Mouse (Mus musculus) right cerebral cortex, postnatal 36 days (tissue): Measurements from ENCODE around the gene Sema4b.

ENCODE experiments used
- DNase-seq, 2 experiments: peaks; one replicate each; pipeline ENCODE4 v3.0.0; 2022; ENCODE audit warnings: low spot score in 2 of 2, mixed read lengths in 1 of 2

Sema4b gene

DNA sequence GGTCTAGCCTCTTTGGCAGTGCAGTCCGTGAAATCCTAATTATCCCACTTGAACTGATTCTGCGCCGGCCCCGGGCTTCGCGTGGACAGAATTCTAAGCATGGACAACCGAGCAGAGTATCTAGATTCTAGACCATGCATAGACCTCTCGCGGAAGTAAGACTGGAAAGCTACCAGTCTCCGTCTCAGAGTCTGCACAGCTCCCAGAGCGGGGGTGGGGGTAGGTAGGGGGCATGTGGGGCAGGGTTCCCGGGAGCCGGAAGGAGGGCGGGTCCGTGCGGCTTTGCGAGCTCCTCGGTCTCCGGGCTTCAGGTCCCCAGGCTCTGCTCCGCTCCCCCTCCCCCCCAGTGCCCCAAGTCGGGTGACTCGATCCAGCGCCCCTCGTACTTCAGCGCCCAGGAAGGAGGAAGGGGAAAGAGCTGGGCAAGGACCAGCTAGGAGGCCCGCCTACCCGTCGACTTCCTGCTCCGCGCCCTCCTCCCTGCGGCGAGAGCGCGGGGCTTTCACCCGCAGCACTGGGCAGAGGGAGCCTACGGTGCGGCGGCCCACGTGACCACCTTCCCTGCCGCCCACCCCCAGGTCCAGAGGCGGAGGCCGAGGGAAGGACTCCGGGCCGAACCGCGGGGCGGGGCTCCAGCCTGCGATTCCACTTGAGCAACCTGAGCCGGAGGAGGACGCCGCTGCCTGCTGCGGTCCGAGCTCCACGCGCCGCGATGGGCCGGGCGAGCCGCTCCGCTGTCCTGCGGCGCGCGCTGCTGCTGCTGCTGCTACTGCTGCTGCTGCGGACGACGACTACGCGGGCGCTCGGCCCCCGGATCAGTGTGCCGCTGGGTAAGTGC, 11.5 kb downstream of the Sema4b start:
- peak; percentile 75 to 79 for DNase-seq

DNA sequence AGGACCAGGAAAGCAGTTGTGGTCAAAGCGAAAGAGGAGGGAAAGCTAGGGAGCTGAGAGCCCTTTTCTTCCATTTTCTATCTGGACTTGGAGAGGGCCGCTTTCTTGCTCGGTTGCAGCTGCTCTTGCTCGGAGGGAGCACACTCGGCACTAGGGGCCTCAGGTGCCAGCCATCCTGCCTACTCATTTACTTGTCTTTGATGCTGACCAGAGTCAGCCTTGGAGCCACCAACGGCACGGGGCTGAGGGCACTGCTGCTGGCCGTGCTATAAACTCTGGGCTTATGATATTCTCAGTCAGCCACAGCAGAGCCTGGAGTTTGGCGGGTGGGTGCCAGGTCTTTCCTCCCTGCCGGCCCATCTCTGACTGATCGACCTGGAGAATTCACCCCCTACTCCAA, 12.2 kb downstream of the Sema4b start:
- DNase-seq, result no peak

DNA sequence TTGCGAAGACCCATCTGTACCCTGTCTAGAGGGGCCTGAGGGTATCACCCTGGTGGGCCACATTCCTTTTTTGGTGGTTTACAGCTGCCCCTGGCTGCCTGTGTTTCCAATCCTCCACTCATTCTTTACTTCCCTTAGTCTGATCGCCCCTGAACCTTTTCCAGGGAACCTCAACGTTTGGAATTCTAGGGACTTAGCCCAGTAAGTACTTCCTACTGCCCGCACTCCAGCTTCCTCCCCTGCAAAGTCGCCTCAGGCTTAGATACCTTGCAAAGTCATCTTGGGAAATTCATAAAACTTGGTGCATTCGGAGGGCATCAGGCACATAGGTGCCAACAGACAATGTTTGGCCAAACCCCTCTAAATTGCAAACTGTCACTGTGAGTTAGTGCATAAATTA, 12.6 kb downstream of the Sema4b start:
- DNase-seq, result no peak

DNA sequence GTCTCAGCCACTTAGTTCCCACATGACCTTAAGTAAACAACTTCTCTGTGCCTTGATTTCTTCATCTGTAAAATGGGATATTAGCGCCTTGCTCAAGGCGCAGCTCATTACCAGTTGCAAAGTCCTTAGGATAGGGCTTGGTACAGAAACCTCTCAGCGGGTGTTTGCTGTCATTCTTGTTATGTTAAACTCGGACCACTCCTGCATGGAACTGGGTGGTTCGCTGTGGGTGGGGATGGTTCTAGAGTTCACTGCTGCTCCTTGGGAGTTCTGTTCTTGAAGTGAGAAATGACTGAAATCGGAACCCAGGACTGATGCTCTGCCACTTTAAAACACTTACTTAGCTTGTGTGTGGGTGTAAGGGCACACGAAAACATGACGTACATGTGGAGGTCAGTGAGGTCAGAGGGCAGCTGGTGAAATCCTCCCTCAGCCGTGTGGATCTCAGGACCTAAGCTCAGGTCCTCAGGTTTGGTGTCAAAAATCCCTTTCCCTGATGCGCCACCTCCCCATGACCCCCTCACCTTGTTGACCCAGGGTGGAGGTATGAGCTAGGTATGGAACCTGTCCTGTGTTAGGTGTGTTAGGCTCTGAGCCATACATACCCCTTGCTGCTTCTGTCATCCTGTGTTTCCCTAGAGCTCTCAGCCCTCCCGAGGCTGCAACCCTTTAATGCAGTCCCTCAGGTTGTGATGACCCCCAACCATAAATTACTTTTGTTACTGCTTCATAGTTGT, 13.4 kb downstream of the Sema4b start:
- DNase-seq, result no peak

DNA sequence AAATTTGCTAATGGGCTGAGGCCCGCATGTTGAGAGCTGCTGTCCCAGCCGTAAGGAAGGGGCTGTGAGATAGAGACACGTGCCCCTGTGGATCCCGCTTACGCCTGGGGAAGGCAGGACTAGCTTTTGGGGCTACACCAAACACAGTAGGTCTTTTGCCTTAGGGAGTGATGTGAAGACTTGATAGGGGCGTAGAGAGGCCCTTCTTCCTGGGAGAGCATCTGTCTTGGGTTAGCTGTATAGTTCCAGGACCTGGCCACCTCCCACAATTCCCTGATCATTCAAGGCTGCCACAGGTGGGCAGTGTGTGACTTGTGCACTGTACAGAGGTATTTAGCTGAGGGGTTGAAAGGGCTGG, 13.9 kb downstream of the Sema4b start:
- no peak for DNase-seq

DNA sequence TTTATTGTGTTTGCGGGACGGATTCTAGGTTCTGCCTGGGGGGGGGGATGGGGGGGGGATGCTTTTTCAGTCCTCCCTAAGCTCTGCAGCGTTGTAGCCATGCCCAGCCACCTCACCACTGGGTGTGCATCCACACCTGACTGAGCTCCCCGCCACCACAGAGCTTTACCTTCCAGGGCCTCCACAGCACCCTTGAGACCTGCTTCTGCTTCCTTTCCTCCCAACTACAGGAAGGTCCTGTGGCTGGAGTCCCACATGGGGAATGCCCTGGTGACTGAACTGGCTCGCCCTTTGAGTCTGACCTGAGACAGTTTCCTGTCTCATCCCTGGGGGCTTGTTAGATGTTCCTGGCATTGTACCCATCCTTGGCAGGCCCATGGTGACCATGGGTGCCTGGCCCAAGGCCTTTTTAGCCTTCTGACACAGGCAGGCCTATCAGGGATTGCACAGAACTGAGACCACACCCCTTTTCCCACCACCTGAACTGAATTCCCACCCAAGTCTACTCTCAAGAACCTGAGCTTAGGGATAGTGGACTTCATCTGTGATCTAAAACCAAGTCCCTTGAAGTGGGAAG, 14.4 kb downstream of the Sema4b start:
- no peak for DNase-seq

DNA sequence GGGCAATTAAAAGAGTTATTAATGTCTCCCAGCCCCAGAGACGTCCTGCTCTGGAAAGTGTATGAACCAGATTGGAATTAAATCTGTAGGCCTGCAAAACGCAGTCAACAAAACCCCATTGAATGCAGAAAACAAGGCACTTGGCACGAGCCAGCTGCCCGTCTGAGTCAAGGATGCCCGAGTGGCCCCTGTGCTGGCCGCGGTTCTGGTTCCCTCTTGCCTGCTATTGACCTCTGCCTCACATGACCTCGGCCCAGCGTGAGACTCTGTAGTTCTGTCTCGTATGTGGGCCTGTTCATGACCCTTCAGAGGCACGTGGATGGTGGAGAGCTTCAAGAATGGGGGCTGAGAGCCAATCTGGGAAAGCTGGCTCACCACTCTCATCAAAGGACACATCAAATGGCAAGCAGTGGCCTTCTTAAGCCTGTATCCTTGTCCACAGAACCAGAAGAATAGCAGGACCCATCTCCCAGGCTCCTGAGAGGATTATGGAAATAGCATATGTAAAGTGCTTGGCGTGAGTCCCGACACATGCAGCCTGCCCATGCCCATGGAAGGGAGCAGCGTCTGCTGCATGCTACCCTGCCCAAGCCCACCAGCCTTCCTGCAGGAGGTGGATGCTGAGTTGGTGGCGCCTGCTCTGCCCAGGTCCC, 15.4 kb downstream of the Sema4b start:
- DNase-seq, result no peak

DNA sequence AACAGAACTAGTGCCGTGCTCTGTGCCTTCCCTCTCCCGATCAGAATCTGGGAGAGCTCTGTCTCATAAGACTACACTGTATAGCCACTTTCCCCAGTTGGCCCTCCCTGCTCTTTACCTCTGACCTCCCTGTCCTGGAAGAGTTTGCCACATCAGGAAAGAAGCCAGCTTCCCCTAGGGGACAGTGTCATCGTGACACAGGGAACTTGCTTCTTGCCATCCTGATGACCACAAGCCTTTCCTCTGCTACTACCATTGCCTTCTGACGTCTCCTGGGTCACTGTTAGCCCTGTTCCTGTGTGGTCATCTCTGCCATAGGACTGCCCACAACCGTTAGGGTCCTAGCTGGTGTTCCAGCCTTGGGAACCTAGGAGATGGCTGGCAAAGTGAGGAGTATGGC, 16.3 kb downstream of the Sema4b start:
- no peak for DNase-seq

DNA sequence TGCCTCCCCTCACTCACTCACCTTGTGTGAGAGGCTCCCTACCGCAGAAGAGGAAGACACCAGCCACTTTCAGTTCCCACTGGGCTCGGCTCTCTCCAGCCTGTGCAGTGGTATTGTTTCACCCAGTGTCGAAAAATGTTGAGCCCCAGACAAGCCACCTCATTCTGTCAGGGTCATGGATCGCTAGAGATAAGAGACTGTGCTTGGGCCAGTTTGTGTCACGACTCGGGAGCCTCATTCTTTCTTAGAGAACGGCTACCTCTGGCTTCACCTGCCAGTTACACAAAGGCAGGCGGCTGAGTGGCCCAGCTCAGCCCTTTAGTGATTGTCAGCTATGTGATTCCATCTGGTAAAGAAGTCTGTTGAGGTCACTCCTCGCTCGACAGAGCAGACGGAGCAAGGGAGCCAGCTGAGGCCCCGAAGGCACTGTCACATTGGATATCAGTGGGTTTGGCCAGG, 17.0 kb downstream of the Sema4b start:
- no peak for DNase-seq

DNA sequence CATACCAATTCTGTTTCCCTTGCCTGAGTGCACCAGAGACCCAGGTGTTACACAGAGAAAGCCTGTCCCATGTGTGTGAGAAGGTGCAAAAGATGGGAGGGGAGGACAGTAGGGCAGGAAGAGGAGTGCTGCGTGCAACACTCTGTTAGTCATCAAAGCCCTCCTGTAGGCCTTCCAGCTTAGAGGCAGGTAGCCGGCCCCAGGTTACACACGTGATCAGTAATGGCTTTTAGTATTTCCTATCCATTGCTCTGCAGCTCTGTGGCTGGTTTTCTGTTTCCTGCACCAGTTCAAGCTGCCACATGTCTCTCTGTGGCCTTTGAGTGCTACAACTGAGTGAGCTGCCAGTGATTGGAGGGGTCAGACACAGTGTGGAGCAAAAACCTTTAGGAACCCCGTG, 17.7 kb downstream of the Sema4b start:
- no peak for DNase-seq

DNA sequence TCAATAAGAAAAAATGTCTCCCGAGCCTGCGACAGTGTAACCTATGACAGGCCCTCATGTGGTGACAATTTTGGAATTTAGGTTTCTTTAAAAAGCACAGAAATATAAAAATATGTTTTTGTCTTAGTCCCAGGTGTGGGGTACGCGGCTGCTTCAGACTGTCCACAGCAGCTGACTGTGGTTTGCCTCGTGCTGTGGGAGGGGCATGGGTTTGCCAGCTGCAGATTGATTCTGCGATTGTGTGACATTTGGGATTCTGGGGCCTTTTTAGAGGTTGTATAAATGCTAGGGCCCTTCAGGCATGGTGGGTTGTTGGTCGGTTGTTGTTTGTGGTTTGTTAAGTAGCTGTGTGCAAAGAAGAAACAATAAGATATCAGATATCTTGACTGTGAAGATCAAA, 18.3 kb downstream of the Sema4b start:
- no peak for DNase-seq

DNA sequence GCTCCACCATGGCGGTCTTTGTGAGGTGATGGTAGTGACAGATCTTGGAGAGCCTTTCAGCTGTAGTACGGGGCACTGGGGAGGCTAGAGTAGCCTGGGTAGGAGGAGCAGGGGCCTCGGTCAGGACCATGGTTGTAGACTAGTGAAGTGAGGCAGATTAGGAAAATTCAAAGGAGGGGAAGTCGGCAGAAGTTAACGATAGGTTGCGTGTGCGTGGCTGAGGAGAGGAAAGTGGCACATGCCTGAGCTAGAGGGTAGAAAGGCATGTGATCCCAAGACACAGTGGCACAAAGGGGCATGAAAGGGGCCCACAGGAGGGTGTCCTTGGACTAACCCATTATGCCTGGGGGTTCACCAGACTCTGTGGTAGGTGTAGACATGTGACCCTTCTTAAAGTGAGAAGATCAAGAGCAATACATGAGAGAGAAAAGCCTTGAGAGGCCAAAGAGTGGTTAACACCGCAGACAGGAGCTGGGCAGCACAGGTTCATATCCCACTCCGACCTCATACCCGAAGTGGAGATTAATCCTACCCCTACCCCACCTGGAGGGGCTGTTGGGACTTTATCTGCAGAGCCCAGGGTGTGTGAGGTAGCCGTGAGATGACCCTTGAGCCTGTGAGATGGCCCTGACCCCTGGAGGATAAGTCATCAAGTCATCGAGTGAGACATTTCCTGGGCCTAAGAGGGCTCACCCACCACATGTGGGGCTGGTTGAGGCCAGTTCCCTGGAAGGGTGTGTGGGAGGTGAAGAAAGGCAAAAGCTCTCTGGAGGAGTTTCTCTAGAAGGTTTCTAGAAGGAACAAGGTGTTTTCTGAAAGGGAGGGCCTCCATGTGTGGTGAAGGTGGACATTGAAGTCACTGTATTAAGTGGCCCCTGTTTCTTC, 19.3 kb downstream of the Sema4b start:
- no peak for DNase-seq

DNA sequence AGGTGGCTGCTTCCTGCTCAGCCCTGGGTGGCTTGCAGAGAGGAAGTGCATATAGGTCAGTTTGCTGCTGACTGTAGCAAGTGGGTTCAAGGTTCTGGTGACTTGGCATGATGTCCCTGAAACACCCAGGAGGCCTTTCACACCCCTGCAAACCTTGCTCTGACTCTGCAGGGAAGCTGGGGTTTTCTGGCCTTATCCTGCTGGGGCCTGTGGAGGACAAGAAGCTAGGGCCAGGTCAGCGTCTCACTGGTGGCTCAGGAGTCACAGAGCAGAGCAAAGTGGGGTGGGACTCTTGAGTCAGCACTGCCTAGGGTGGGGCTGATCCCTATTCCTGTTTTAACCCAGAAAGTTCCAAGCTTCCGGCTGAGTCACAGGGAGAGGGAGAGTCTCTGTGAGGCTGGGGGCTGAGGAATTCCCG, 20.7 kb downstream of the Sema4b start:
- no peak for DNase-seq

DNA sequence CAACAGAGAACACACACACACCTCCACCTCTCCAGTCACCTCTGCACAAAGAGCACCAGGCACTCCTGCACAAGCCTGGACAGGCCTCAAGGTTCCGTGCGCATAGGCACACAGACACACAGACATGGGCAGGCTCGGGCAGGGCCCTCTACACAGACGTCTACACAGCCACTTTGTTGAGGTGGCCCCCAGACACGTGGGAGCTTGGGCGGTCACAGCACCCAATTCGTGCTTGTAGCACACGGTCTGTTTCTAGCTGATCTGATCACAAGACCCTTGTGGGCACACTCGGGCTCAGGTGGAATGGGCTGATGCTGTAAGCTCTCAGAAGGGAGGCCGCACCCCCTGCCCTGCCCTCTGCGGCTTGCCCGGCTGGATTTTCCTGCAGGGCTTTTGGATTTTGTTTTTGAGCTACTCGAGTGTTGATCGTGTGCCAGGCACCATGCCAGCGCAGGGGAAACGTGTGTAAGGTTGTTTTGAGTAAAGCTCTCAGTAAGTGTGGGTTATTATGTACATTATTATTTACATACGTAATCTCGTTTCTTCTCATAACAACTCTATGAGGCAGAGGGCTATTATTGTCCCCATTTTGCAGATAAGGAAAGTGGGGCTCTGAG, 21.5 kb downstream of the Sema4b start:
- no peak for DNase-seq

DNA sequence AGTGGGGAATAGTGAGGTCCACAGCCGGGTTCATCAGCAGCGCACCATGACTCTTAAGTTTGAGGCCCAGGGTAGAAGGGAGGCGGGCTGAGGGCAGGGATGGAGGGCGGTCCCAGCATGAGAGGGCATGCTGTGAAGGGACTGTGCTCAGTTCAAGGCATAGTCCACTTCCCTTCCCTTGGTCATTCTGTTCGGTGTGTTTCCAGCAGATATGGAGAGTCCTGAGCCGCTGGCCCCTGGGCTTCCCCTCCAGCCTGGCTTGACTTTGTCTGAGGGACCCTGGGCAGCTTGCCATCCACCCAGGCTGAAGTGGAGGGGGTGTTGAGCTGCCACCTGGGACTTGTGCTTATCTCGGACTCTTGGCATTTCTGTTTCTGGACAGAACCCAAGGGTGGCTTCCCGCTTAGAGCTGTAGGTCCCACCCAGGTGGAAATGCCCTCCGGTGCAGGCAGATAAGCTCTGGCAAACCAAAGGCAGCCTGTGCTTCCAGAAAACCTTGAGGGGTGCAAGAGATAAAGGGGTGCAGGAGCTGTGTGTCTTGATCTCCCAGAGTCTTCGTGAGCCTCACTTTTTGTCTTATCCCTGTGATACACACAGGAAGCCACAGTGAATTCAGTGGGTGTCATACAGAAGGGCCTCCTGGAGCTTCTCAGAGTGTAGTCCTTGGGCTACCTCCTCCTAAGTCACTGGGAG, 22.2 kb downstream of the Sema4b start:
- DNase-seq, result no peak

DNA sequence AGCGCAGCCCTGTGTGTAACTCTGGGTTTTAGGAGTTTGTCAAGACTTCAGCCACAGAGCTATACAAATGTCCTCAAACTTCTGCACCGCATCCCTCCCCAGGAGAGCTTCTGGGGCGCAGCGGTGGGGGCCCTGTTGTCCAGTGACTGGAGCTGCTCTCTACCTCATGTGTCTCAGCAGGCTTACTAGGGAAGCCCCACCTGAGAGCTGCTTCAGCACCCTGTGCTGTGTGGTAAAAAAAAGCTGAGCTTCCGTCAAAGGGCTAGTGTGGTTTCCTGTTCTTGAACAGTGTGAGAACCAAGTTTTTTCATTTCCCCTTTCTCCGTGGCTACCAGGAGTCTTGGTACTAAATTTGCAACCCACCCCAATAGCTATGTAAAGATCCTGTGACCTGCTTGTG, 23.0 kb downstream of the Sema4b start:
- no peak for DNase-seq

DNA sequence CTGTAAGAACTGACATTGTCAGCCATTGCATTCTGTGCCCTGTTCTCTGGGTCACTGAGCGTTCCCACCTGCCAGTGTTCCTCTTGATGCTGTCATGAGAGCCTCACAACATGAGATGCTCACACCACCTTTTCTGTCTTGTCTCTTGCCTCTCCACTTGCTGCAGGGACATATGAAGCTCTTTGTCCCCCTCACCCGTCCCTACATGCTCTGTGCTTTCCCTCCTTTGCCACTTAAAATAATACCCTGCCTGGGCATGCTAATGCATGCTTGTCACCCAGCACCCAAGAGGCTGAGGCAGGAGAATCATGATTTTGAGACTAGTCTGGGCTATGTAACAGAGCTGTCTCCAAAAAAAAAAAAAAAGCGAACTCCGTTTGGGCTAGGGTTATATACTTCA, 24.3 kb downstream of the Sema4b start:
- DNase-seq, result no peak

DNA sequence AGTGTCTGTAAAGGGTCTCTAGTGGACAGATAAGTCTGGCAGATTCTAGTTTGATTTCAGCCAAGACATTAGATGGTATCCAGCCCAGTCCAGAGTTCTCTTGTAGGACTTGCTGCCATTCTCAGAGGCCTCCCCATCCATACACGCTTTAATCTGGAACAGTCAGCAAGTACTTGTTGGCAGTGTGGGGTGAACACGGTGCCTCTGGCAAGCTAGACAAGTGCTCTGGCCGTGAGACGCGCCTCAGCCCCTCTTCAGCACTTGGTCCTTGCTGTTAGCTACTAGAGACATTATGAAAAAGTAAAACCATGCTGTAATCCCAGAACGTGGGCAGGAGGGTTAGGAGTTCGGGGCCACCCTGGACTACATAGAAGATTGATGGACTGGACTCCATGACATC, 27.0 kb downstream of the Sema4b start:
- no peak for DNase-seq

DNA sequence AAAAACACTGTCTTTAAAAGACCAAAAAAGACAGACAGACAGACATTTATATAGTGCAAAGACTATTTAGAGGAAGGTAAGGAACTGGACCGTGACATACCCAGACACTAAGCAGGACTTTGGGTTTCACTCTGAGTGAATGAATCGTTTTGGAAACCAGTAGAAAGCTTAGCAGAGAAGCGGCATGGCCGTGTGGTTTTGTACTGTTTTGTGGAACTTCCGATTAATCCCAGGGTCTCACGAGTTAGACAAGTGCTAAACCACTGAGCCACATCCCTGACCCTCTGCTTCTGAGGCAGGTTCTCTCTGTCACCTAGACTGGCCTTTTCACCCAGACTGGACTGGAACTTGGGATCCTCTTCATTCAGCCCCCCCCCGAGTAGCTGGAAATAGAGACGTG, 27.8 kb downstream of the Sema4b start:
- DNase-seq, result no peak

DNA sequence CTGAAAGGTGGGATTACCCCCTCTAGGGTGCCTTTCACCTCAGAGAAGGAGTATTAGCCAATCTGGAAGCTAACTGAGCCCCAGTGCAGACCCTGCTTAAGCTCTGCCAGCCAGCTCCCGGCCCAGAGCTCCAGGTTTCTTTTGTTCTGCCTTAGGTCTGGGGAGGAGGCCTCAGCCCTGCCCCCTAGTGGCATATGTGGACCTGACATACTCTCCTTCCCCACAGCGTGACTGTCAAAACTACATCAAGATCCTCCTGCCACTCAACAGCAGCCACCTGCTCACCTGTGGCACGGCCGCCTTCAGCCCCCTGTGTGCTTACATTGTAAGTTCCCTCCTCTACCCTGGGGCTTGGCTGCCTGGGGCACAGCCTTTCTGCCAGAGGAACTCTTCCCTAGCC, 28.8 kb downstream of the Sema4b start:
- peak; percentile 52 to 57 for DNase-seq
